Mouse (Mus musculus) heart, embryonic 13.5 days (tissue): ENCODE data around the gene Ccng1. TPM values are rescaled to one million over a fixed set of nuclear protein-coding genes. Genes with fewer than 3 reads are reported as not detected.

ENCODE experiments used
- ATAC-seq: fragments of 200-750 bp; cut with Nextera tagmentation; 2 replicates; pipeline ENCODE4 v1.8.0; 2017; ENCODE audit warnings: moderate TSS enrichment; ENCODE audit not compliant: insufficient number of reproducible peaks, low FRiP score, low TSS enrichment; ENCODE audit errors: extremely low read depth
- H3K27ac ChIP-seq: fragments of 300-500 bp; sonication (generic); replicated peaks from 2 replicates; pipeline ENCODE4 v1.5.1; 2015; ENCODE audit warnings: moderate library complexity, mild to moderate bottlenecking, inconsistent platforms
- H3K27me3 ChIP-seq: fragments of 300-500 bp; sonication (generic); replicated peaks from 2 replicates; pipeline ENCODE4 v1.6.1; 2015; ENCODE audit warnings: mild to moderate bottlenecking, inconsistent platforms
- H3K36me3 ChIP-seq: fragments of 300-500 bp; sonication (generic); 2 replicates; pipeline ENCODE4 v1.6.1; 2015; ENCODE audit warnings: mild to moderate bottlenecking, inconsistent platforms
- H3K4me1 ChIP-seq: fragments of 300-500 bp; sonication (generic); 2 replicates; pipeline ENCODE4 v1.6.1; 2015; ENCODE audit warnings: inconsistent platforms
- H3K4me2 ChIP-seq: fragments of 300-500 bp; sonication (generic); 2 replicates; pipeline ENCODE4 v1.6.1; 2015; ENCODE audit warnings: inconsistent platforms, mild to moderate bottlenecking, moderate library complexity
- H3K4me3 ChIP-seq: fragments of 300-500 bp; sonication (generic); 2 replicates; pipeline ENCODE4 v1.5.1; 2015; ENCODE audit warnings: moderate library complexity, mild to moderate bottlenecking, inconsistent platforms
- H3K9ac ChIP-seq: fragments of 300-500 bp; sonication (generic); 2 replicates; pipeline ENCODE4 v1.6.1; 2015; ENCODE audit warnings: inconsistent platforms, mild to moderate bottlenecking, moderate library complexity
- H3K9me3 ChIP-seq: fragments of 300-500 bp; sonication (generic); 2 replicates; pipeline ENCODE4 v1.6.1; 2016; ENCODE audit warnings: inconsistent platforms
- WGBS: fragments of 180-500 bp; shearing (Covaris S2); methylation state at CpG from one replicate; pipeline ENCODE4 v1.1.7; 2015; ENCODE audit warnings: mixed read lengths; 5-methylcytosine and 5-hydroxymethylcytosine counted together
- polyA plus RNA-seq: library from polyadenylated mRNA; unstranded; fragments of >200 nt; fragmentation: Nextera tagmentation; extraction: Ambion mirVana; gene quantifications from 2 replicates; pipeline ENCODE4 v1.2.1, GENCODE M21; 2015

Ccng1 gene
- polyA plus RNA-seq, result 119 and 122 TPM in 2 replicates

- Histone ChIP-seq H3K9me3 (no peaks in the 10 kb centered on the region), H3K4me1 (peaks cover 28% of the 10 kb centered on the region), H3K9ac (peak within 1 kb of the TSS; percentile 95), H3K27ac (peak within 1 kb of the TSS; percentile 93), H3K4me3 (peak within 1 kb of the TSS; percentile 81), H3K27me3 (no peaks in the 10 kb centered on the region), H3K36me3 (peaks cover 27% of the 10 kb centered on the region), H3K4me2 (peak within 1 kb of the TSS; percentile 73)
- peak; percentile 98 for ATAC-seq
- WGBS, result 0% methylated on average over 25 of the region's 25 CpGs
These were observed at the start of gene Ccng1 for GRCm38 (mm10) chr11:40755109-40755627. Ccng1 (minus strand) TSS chr11:40755311.

DNA sequence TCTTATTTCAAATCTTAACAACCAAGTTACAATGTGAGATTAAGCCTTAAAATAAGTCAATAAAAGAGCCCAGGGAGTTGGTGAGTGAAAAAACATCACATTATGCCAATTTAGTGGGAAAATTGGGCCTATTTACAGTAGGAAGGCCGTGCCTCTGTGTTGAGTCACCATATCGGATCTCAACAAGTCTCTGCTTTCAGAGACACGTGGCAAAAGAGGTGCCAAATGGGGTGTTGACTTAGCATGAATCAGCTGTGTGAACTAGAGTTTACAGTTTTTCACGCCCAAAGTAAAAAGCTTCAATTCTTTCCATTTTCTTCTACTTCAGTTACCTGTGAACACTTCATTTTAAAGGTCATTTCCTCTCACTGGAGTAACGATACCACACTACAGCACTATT lies 35.2 kb upstream of the Ccng1 start:
- no peak overlapping the region for H3K4me3 ChIP-seq
- 57% methylated on average over 5 of the region's 5 CpGs for WGBS
- H3K27ac ChIP-seq, result no peak overlapping the region
- no peak overlapping the region for H3K4me2 ChIP-seq
- no peak for ATAC-seq
- H3K27me3 ChIP-seq, result no peaks in the 10 kb centered on the region
- no peak overlapping the region for H3K9ac ChIP-seq
- H3K36me3 ChIP-seq, result no peaks in the 10 kb centered on the region
- H3K9me3 ChIP-seq, result no peaks in the 10 kb centered on the region
- H3K4me1 ChIP-seq, result peaks cover 9% of the 10 kb centered on the region

- no peaks in the 10 kb centered on the region for H3K36me3 ChIP-seq
- no peak for ATAC-seq
- no peak overlapping the region for H3K4me3 ChIP-seq
- H3K4me2 ChIP-seq, result no peak overlapping the region
- 55% methylated on average over 4 of the region's 4 CpGs for WGBS
- H3K27me3 ChIP-seq, result no peaks in the 10 kb centered on the region
- H3K9ac ChIP-seq, result no peak overlapping the region
- no peak overlapping the region for H3K27ac ChIP-seq
- H3K9me3 ChIP-seq, result no peaks in the 10 kb centered on the region
- peaks cover 9% of the 10 kb centered on the region for H3K4me1 ChIP-seq
These were observed 34.6 kb upstream of the Ccng1 start for GRCm38 (mm10) chr11:40789701-40790100.

DNA sequence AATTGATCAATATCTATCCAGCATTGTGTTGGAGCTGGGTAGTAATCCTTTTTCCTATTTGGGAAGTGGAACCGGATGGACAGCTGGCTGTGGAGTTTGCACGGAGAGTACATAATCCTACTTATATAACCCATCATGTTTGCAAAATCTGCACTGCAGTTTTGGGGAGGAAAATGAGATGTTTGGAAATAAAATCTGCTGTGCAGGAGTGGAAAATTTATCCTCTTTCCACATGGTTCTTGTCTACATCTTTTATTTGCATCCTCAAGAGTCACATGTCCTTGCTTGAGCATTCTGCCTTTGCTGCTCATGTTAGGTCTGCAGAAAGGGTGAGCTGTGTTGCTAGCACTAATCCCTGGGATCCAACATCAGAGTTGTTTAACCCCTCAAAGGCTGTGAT lies 31.8 kb upstream of the Ccng1 start:
- Histone ChIP-seq H3K9ac (no peak overlapping the region), H3K27me3 (no peaks in the 10 kb centered on the region), H3K4me1 (peaks cover 9% of the 10 kb centered on the region), H3K9me3 (no peaks in the 10 kb centered on the region), H3K27ac (no peak overlapping the region), H3K4me2 (no peak overlapping the region), H3K36me3 (no peaks in the 10 kb centered on the region), H3K4me3 (no peak overlapping the region)
- WGBS, result 80% methylated on average over 2 of the region's 2 CpGs
- ATAC-seq, result no peak

- 64% methylated on average over 8 of the region's 8 CpGs for WGBS
These were observed 29.2 kb upstream of the Ccng1 start for GRCm38 (mm10) chr11:40784326-40784725.

GRCm38 (mm10) chr11:40783346-40783745 lies 28.2 kb upstream of the Ccng1 start:
- H3K9ac ChIP-seq, result no peak overlapping the region
- H3K27ac ChIP-seq, result no peak overlapping the region
- peaks cover 9% of the 10 kb centered on the region for H3K4me1 ChIP-seq
- H3K9me3 ChIP-seq, result no peaks in the 10 kb centered on the region
- WGBS, result 81% methylated on average over 1 of the region's 1 CpGs
- H3K27me3 ChIP-seq, result no peaks in the 10 kb centered on the region
- H3K4me3 ChIP-seq, result no peak overlapping the region
- H3K4me2 ChIP-seq, result no peak overlapping the region
- no peak for ATAC-seq
- H3K36me3 ChIP-seq, result no peaks in the 10 kb centered on the region

More at GRCm38 (mm10) chr11:40784326-40784725, 29.2 kb upstream of the Ccng1 start:
- ATAC-seq, result no peak
- Histone ChIP-seq H3K27ac (no peak overlapping the region), H3K4me2 (no peak overlapping the region), H3K27me3 (no peaks in the 10 kb centered on the region), H3K36me3 (no peaks in the 10 kb centered on the region), H3K4me3 (no peak overlapping the region), H3K4me1 (peaks cover 9% of the 10 kb centered on the region), H3K9me3 (no peaks in the 10 kb centered on the region), H3K9ac (no peak overlapping the region)

GRCm38 (mm10) chr11:40781857-40782256 lies 26.7 kb upstream of the Ccng1 start:
- no peak for ATAC-seq
- Histone ChIP-seq H3K4me2 (no peak overlapping the region), H3K9me3 (no peaks in the 10 kb centered on the region), H3K36me3 (no peaks in the 10 kb centered on the region), H3K27me3 (no peaks in the 10 kb centered on the region), H3K4me3 (no peak overlapping the region), H3K4me1 (no peaks in the 10 kb centered on the region), H3K9ac (no peak overlapping the region), H3K27ac (no peak overlapping the region)
- 61% methylated on average over 2 of the region's 2 CpGs for WGBS

DNA sequence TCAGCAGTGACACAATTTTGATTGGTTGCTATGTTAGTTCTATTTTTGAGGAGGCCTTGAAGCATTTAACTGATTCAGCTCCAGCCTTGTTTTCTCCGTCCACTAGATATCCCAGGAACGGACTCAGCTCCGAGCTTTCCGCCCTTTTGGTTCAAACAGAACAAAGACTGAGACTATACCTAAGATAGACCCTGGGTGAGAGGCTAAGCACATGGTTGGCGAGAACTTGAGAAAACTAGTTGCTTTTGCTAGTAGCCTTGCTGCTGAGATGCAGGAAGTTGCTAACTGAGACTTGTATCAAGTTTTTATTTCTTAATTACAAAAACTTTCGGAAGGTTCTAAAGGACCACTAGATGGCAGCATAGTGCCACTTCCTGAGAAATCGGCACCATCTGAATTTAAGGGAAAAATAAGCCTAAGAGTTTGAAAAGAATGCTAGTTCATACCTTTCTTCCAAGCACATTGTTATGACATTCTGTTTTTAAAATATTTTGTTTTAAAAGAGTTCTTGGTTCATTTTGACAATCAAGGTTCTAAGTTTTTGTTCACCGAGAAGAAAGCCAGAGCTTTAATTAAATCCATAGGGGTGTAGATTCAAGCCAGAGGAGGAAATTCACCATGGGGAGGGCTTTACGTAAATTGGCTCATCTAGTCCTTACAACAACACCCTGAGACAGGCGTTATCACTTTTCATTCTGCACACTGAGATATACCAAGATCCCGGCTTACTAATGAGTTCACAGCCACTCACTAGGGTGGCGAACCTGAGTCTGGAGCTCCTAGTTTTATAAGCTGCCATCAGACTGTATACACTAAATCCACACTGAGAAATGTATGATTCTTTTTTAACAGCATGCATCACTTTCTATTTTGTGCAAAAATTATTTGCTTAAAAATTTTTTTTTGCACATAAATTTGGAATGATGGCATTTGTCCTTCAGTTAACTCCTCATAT lies 20.5 kb upstream of the Ccng1 start:
- H3K9ac ChIP-seq, result peak overlapping the region; percentile 33; the same call in 1 of the 2 replicates

GRCm38 (mm10) chr11:40764690-40765089 lies 9.6 kb upstream of the Ccng1 start:
- Histone ChIP-seq H3K4me1 (no peaks in the 10 kb centered on the region), H3K27ac (no peak overlapping the region), H3K9ac (no peak overlapping the region), H3K4me2 (no peak overlapping the region), H3K4me3 (no peak overlapping the region), H3K36me3 (no peaks in the 10 kb centered on the region), H3K9me3 (no peaks in the 10 kb centered on the region), H3K27me3 (no peaks in the 10 kb centered on the region)
- 77% methylated on average over 4 of the region's 4 CpGs for WGBS
- no peak for ATAC-seq

More for the DNA sequence above, 20.5 kb upstream of the Ccng1 start:
- Histone ChIP-seq H3K4me1 (0 out of 2 replicates have a peak, but pooled peaks cover 2% of the 10 kb centered on the region), H3K4me2 (peak overlapping the region; percentile 52), H3K4me3 (peak overlapping the region; percentile 16; the same call in 1 of the 2 replicates), H3K9me3 (no peaks in the 10 kb centered on the region), H3K27me3 (no peaks in the 10 kb centered on the region), H3K27ac (no peak overlapping the region), H3K36me3 (no peaks in the 10 kb centered on the region)
- 41% methylated on average over 12 of the region's 12 CpGs for WGBS
- ATAC-seq, result no peak

- Histone ChIP-seq H3K4me1 (no peaks in the 10 kb centered on the region), H3K27ac (no peak overlapping the region), H3K9ac (no peak overlapping the region), H3K36me3 (no peaks in the 10 kb centered on the region), H3K9me3 (no peaks in the 10 kb centered on the region), H3K27me3 (no peaks in the 10 kb centered on the region), H3K4me3 (no peak overlapping the region), H3K4me2 (no peak overlapping the region)
- ATAC-seq, result no peak
- WGBS, result 27% methylated on average over 2 of the region's 2 CpGs
These were observed 8.3 kb upstream of the Ccng1 start for GRCm38 (mm10) chr11:40763395-40763794.

- Histone ChIP-seq H3K4me1 (peaks cover 4% of the 10 kb centered on the region), H3K36me3 (no peaks in the 10 kb centered on the region), H3K9ac (no peak overlapping the region), H3K9me3 (no peaks in the 10 kb centered on the region), H3K4me2 (no peak overlapping the region), H3K4me3 (no peak overlapping the region), H3K27me3 (no peaks in the 10 kb centered on the region), H3K27ac (no peak overlapping the region)
- 73% methylated on average over 8 of the region's 8 CpGs for WGBS
- ATAC-seq, result no peak
These were observed 4.8 kb upstream of the Ccng1 start for GRCm38 (mm10) chr11:40759896-40760295.
